Mouse (Mus musculus) midbrain, embryonic 11.5 days (tissue): Measurements from ENCODE around the gene Elp1. TPM values are rescaled to one million over a fixed set of nuclear protein-coding genes. Genes with fewer than 3 reads are reported as not detected.

Source experiments
- ATAC-seq: fragments of 200-750 bp; cut with Nextera tagmentation; 2 replicates; pipeline ENCODE4 v1.8.0; 2017; ENCODE audit warnings: moderate TSS enrichment, moderate library complexity; ENCODE audit not compliant: low FRiP score
- DNase-seq: peaks from one replicate; pipeline ENCODE4 v3.0.0; 2015; ENCODE audit warnings: low spot score; ENCODE audit errors: missing footprints
- H3K27ac ChIP-seq: fragments of 300-500 bp; sonication (generic); 2 replicates; pipeline ENCODE4 v1.5.1; 2014; ENCODE audit warnings: low read depth, low read length
- H3K27me3 ChIP-seq: fragments of 300-500 bp; sonication (generic); 2 replicates; pipeline ENCODE4 v1.6.1; 2014; ENCODE audit warnings: mild to moderate bottlenecking, low read length, moderate library complexity, mixed read lengths; ENCODE audit not compliant: control insufficient read depth, insufficient read depth
- H3K36me3 ChIP-seq: fragments of 300-500 bp; sonication (generic); 2 replicates; pipeline ENCODE4 v1.6.1; 2014; ENCODE audit warnings: mild to moderate bottlenecking, low read length, moderate library complexity, mixed read lengths; ENCODE audit not compliant: control insufficient read depth, insufficient read depth
- H3K4me1 ChIP-seq: fragments of 300-500 bp; sonication (generic); 2 replicates; pipeline ENCODE4 v1.6.1; 2014; ENCODE audit warnings: low read length; ENCODE audit not compliant: control insufficient read depth, insufficient read depth
- H3K4me2 ChIP-seq: fragments of 300-500 bp; sonication (generic); 2 replicates; pipeline ENCODE4 v1.6.1; 2014; ENCODE audit warnings: mild to moderate bottlenecking, moderate library complexity
- H3K4me3 ChIP-seq: fragments of 300-500 bp; sonication (generic); 2 replicates; pipeline ENCODE4 v1.5.1; 2014; ENCODE audit warnings: low read depth, low read length
- H3K9ac ChIP-seq: fragments of 300-500 bp; sonication (generic); 2 replicates; pipeline ENCODE4 v1.6.1; 2014; ENCODE audit warnings: low read length
- H3K9me3 ChIP-seq: fragments of 300-500 bp; sonication (generic); 2 replicates; pipeline ENCODE4 v1.6.1; 2016; ENCODE audit warnings: low read length; ENCODE audit not compliant: control insufficient read depth
- WGBS: fragments of 180-500 bp; shearing (Covaris S2); extraction: QIAGEN DNeasy Blood & Tissue Kit; methylation state at CpG from one replicate; pipeline ENCODE4 v1.1.7; 2014; 5-methylcytosine and 5-hydroxymethylcytosine counted together
- polyA plus RNA-seq: library from polyadenylated mRNA; unstranded; fragments of >200 nt; fragmentation: Nextera tagmentation; extraction: Ambion mirVana; gene quantifications from 2 replicates; pipeline ENCODE4 v1.2.1, GENCODE M21; 2014

Gene Elp1
- polyA plus RNA-seq, 1 experiment from 2014 or later = 109 TPM

- 91% methylated on average over 5 of the region's 5 CpGs for WGBS
- no peaks in the 10 kb centered on the region for H3K9me3 ChIP-seq
- peaks cover 46% of the 10 kb centered on the region for H3K36me3 ChIP-seq
- no peak for ATAC-seq
- H3K4me3 ChIP-seq = no peak overlapping the region
- H3K4me2 ChIP-seq = no peak overlapping the region
- H3K27me3 ChIP-seq = no peaks in the 10 kb centered on the region
- no peak overlapping the region for H3K9ac ChIP-seq
- no peaks in the 10 kb centered on the region for H3K4me1 ChIP-seq
- DNase-seq = no peak
- H3K27ac ChIP-seq = no peak overlapping the region
Measured at GRCm38 (mm10) chr4:56756021-56756420, 46.1 kb downstream of the Elp1 start.

DNA sequence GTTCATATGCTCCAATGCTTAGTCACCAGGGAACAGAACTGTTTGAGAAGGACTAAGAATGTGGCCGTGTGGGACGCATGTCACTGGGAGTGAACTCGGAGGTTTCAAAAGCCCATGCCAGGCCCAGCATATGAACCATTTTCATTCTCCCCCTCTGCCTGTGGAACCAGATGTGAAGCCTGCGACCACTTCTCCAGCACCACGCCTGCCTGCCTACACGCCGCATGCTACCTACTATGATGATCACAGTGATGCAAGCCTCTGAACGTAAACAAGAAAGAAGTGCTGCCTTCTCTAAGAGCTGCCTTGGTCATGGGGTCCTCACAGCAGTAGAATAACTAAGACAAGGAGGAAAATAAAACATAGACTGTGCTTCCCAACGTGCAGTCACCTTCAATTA is 54.7 kb downstream of the Elp1 start:
- DNase-seq = no peak
- peaks cover 11% of the 10 kb centered on the region for H3K36me3 ChIP-seq
- no peak overlapping the region for H3K9ac ChIP-seq
- H3K4me1 ChIP-seq = no peaks in the 10 kb centered on the region
- 98% methylated on average over 9 of the region's 9 CpGs for WGBS
- H3K9me3 ChIP-seq = no peaks in the 10 kb centered on the region
- no peaks in the 10 kb centered on the region for H3K27me3 ChIP-seq
- no peak overlapping the region for H3K4me2 ChIP-seq
- ATAC-seq = no peak
- no peak overlapping the region for H3K27ac ChIP-seq
- H3K4me3 ChIP-seq = no peak overlapping the region

DNA sequence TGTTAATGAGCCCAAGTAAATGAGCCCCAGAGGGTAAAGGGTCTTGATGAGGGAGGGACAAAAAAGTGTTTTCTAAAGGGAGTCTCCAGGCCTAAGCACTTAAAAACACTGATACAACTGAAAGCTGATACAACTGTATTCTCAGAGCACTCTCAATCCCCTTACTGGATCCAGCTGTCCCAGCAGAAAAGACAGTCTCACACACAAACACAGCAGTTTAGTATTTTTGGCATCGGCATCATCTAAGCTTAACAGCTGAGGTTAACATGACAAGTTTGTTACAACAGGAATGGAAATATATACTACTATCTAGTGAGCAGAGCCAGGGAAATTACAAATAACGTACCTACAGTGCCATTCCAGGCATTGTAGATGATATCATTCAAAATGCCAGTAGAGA is 55.8 kb downstream of the Elp1 start:
- Histone ChIP-seq H3K27ac (no peak overlapping the region), H3K4me1 (no peaks in the 10 kb centered on the region), H3K36me3 (peaks cover 8% of the 10 kb centered on the region), H3K4me3 (no peak overlapping the region), H3K9me3 (no peaks in the 10 kb centered on the region), H3K9ac (no peak overlapping the region), H3K27me3 (no peaks in the 10 kb centered on the region), H3K4me2 (no peak overlapping the region)
- WGBS = 98% methylated on average over 2 of the region's 2 CpGs
- no peak for ATAC-seq
- no peak for DNase-seq

- no peak within 1 kb of the TSS for H3K4me2 ChIP-seq
- ATAC-seq (no peak), DNase-seq (no peak)
- no peaks in the 10 kb centered on the region for H3K4me1 ChIP-seq
- no peak within 1 kb of the TSS for H3K9ac ChIP-seq
- H3K4me3 ChIP-seq = no peak within 1 kb of the TSS
- H3K27me3 ChIP-seq = no peaks in the 10 kb centered on the region
- no peaks in the 10 kb centered on the region for H3K9me3 ChIP-seq
- peaks cover under 1% of the 10 kb centered on the region; the same call in 1 of the 2 replicates for H3K36me3 ChIP-seq
- H3K27ac ChIP-seq = no peak within 1 kb of the TSS
- WGBS = 96% methylated on average over 21 of the region's 21 CpGs
Measured at GRCm38 (mm10) chr4:56743363-56744195, 58.6 kb downstream of the Elp1 start, which contains the start of gene Actl7a. Gene Actl7a (plus strand): TSS chr4:56743413.

GRCm38 (mm10) chr4:56742698-56743097 is 59.4 kb downstream of the Elp1 start:
- Histone ChIP-seq H3K27me3 (no peaks in the 10 kb centered on the region), H3K27ac (no peak overlapping the region), H3K9ac (no peak overlapping the region), H3K9me3 (no peaks in the 10 kb centered on the region), H3K36me3 (no peaks in the 10 kb centered on the region; the same call in 1 of the 2 replicates), H3K4me3 (no peak overlapping the region), H3K4me2 (no peak overlapping the region), H3K4me1 (no peaks in the 10 kb centered on the region)
- ATAC-seq = no peak
- WGBS = 95% methylated on average over 4 of the region's 4 CpGs
- no peak for DNase-seq

DNA sequence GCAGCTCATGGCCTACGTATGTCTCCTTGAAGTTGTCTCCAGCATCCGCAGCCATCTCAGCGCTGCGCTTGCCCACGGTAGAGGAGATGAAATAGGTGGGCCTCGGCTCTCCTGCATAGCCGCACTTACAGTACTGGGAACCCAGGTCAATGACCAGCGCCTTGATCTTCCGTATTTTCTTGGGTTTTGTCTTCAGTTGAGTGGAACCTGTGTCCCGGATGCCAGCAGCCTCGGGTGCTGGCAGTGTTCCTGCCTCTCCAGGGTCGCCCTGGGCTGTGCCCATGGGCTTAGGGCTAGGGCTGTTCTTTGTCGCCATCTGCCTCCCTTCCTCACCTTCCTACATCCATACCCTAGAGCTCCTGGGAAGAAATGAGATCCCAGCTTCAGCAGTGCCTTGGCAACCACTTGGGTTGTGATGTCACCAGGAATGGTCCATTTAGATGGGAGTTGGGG is 61.1 kb downstream of the Elp1 start, which contains the start of gene Actl7b:
TSS of gene Actl7b (minus strand) at position 403 of the 453 bp plus-strand sequence.
- Histone ChIP-seq H3K4me1 (no peaks in the 10 kb centered on the region), H3K36me3 (no peaks in the 10 kb centered on the region), H3K27ac (no peak within 1 kb of the TSS), H3K9ac (no peak within 1 kb of the TSS), H3K9me3 (no peaks in the 10 kb centered on the region), H3K27me3 (no peaks in the 10 kb centered on the region), H3K4me3 (no peak within 1 kb of the TSS), H3K4me2 (no peak within 1 kb of the TSS)
- no peak for ATAC-seq
- 93% methylated on average over 13 of the region's 13 CpGs for WGBS
- no peak for DNase-seq

GRCm38 (mm10) chr4:56740611-56741010 is 61.5 kb downstream of the Elp1 start:
- H3K36me3 ChIP-seq = no peaks in the 10 kb centered on the region
- no peaks in the 10 kb centered on the region for H3K27me3 ChIP-seq
- H3K27ac ChIP-seq = no peak overlapping the region
- H3K4me1 ChIP-seq = no peaks in the 10 kb centered on the region
- no peaks in the 10 kb centered on the region for H3K9me3 ChIP-seq
- H3K4me2 ChIP-seq = no peak overlapping the region
- no peak overlapping the region for H3K4me3 ChIP-seq
- ATAC-seq (no peak), DNase-seq (no peak)
- H3K9ac ChIP-seq = no peak overlapping the region
- WGBS = 96% methylated on average over 20 of the region's 20 CpGs

- DNase-seq = no peak
- Histone ChIP-seq H3K9ac (no peak within 1 kb of the TSS), H3K36me3 (no peaks in the 10 kb centered on the region), H3K27me3 (no peaks in the 10 kb centered on the region), H3K27ac (no peak within 1 kb of the TSS), H3K4me1 (no peaks in the 10 kb centered on the region), H3K9me3 (no peaks in the 10 kb centered on the region), H3K4me2 (no peak within 1 kb of the TSS), H3K4me3 (no peak within 1 kb of the TSS)
- WGBS = 93% methylated on average over 18 of the region's 18 CpGs
- no peak for ATAC-seq
Measured at GRCm38 (mm10) chr4:56740020-56740485, 62.1 kb downstream of the Elp1 start, which contains the start of gene Gm26657. Gene Gm26657 (plus strand): TSS chr4:56740070.

- 57% methylated on average over 8 of the region's 8 CpGs for WGBS
- Histone ChIP-seq H3K4me3 (no peak overlapping the region), H3K36me3 (no peaks in the 10 kb centered on the region), H3K4me1 (no peaks in the 10 kb centered on the region), H3K27ac (no peak overlapping the region), H3K9ac (no peak overlapping the region), H3K9me3 (no peaks in the 10 kb centered on the region), H3K27me3 (no peaks in the 10 kb centered on the region), H3K4me2 (no peak overlapping the region)
- DNase-seq = no peak
- no peak for ATAC-seq
Measured at GRCm38 (mm10) chr4:56725839-56726238, 76.3 kb downstream of the Elp1 start.
